Mouse (Mus musculus): ENCODE data around the gene Zfp618.

The Zfp618 gene

GRCm38 (mm10) chr4:63032581-63033006 is 67.2 kb downstream of the Zfp618 start:
- DNase-seq = peak in 1 of 2 experiments; percentile 69

GRCm38 (mm10) chr4:63033724-63034123 is 68.4 kb downstream of the Zfp618 start:
- DNase-seq = no peak

GRCm38 (mm10) chr4:63035991-63036390 is 70.6 kb downstream of the Zfp618 start:
- DNase-seq = no peak

GRCm38 (mm10) chr4:63036790-63037189 is 71.4 kb downstream of the Zfp618 start:
- DNase-seq = no peak

- no peak for DNase-seq
These were observed 72.2 kb downstream of the Zfp618 start for GRCm38 (mm10) chr4:63037555-63037954.

- DNase-seq = no peak
These were observed 72.9 kb downstream of the Zfp618 start for GRCm38 (mm10) chr4:63038265-63038664.

GRCm38 (mm10) chr4:63038937-63039336 is 73.6 kb downstream of the Zfp618 start:
- no peak for DNase-seq

GRCm38 (mm10) chr4:63048606-63049005 is 83.2 kb downstream of the Zfp618 start:
- peak in 1 of 2 experiments; percentile 28 for DNase-seq

- peak; percentile 14 to 47 for DNase-seq
These were observed 84.4 kb downstream of the Zfp618 start for GRCm38 (mm10) chr4:63049596-63050318.

- DNase-seq = peak; percentile 6 to 25
These were observed 84.9 kb downstream of the Zfp618 start for GRCm38 (mm10) chr4:63050319-63050676.

- peak; percentile 13 to 26 for DNase-seq
These were observed 85.6 kb downstream of the Zfp618 start for GRCm38 (mm10) chr4:63050949-63051348.

- peak; percentile 84 to 91 for DNase-seq
These were observed 86.7 kb downstream of the Zfp618 start for GRCm38 (mm10) chr4:63051940-63052661.

- DNase-seq = no peak
These were observed 87.3 kb downstream of the Zfp618 start for GRCm38 (mm10) chr4:63052662-63053033.

- DNase-seq = peak; percentile 49 to 60
These were observed 89.9 kb downstream of the Zfp618 start for GRCm38 (mm10) chr4:63055216-63055745.

GRCm38 (mm10) chr4:63056641-63057415 is 91.5 kb downstream of the Zfp618 start:
- peak; percentile 23 to 39 for DNase-seq

GRCm38 (mm10) chr4:63057581-63057980 is 92.2 kb downstream of the Zfp618 start:
- DNase-seq = peak in 1 of 2 experiments; percentile 1

GRCm38 (mm10) chr4:63058686-63059085 is 93.3 kb downstream of the Zfp618 start:
- DNase-seq = peak in 1 of 2 experiments; percentile 9

GRCm38 (mm10) chr4:63060358-63060757 is 95.0 kb downstream of the Zfp618 start:
- peak; percentile 8 to 34 for DNase-seq

GRCm38 (mm10) chr4:63061411-63061810 is 96.0 kb downstream of the Zfp618 start:
- peak; percentile 0 to 31 for DNase-seq

GRCm38 (mm10) chr4:63063360-63063759 is 98.0 kb downstream of the Zfp618 start:
- DNase-seq = peak in 1 of 2 experiments; percentile 0

- DNase-seq = peak; percentile 37 to 44
These were observed 99.5 kb downstream of the Zfp618 start for GRCm38 (mm10) chr4:63064911-63065310.

GRCm38 (mm10) chr4:63066796-63067195 is 101.4 kb downstream of the Zfp618 start:
- peak in 1 of 2 experiments; percentile 28 for DNase-seq

- peak in 1 of 2 experiments; percentile 47 for DNase-seq
These were observed 102.4 kb downstream of the Zfp618 start for GRCm38 (mm10) chr4:63067822-63068221.

Data from kidney, postnatal 25 days (tissue).